Mouse (Mus musculus): ENCODE measurements around the gene Srsf3.

DNA sequence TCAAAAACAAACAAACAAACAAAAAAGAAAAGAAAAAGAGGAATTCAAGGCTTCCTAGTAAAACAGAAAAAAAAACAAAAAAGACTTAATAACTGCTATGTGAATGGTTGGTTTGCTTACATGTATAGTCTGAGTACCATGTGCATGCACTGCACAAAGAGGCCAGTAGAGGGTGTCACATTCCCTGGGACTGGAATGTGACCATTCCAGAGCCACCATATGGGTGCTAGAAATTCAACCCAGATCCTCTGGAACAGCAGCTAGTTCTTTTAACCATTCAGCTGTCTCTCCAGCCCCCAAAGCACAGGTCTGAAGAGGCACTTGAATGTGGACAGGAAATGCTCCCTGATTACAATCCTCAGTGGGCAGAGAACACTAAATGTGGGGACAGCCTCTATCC is 45.6 kb upstream of the Srsf3 start:
- peak; percentile 78 for TF ChIP-seq CTCF (IDR thresholded peaks at IDR 0.05; ENCODE audit: low read depth)
- TF ChIP-seq EP300 (IDR thresholded peaks at IDR 0.05; ENCODE audit: low read depth), result no peak

All from liver, embryonic 14.5 days (tissue).